Mouse (Mus musculus) CH12.LX (cell line): Measurements from ENCODE around the gene Gm19402.
"Not testable (repeated sequence)": the region's sequence is repeated elsewhere in the genome, so short reads cannot be mapped to it uniquely, and the experiment has no call there.

Experiments
- CHD1 ChIP-seq: IDR thresholded peaks from 2 replicates; pipeline ENCODE4 v1.6.1; 2012; ENCODE audit warnings: low read depth, low read length, improper control_type of control experiment, inconsistent platforms
- CTCF ChIP-seq, 2 experiments: IDR thresholded peaks in 1 of 2; conservative IDR thresholded peaks in 1 of 2; 2 replicates each; pipeline ENCODE4 v1.5.1; 2011 to 2012; ENCODE audit warnings: low read depth in 2 of 2, low read length in 2 of 2, improper control_type of control experiment in 1 of 2, inconsistent platforms in 1 of 2, mild to moderate bottlenecking in 1 of 2, moderate library complexity in 1 of 2
- MEF2A ChIP-seq: IDR thresholded peaks from 2 replicates; pipeline ENCODE4 v1.6.1; 2014; ENCODE audit warnings: low read depth, mild to moderate bottlenecking, inconsistent platforms, low read length, improper control_type of control experiment, borderline replicate concordance
- POLR2A ChIP-seq: IDR thresholded peaks from 2 replicates; pipeline ENCODE4 v1.6.1; 2011; ENCODE audit warnings: low read depth, mild to moderate bottlenecking, improper control_type of control experiment, low read length

DNA sequence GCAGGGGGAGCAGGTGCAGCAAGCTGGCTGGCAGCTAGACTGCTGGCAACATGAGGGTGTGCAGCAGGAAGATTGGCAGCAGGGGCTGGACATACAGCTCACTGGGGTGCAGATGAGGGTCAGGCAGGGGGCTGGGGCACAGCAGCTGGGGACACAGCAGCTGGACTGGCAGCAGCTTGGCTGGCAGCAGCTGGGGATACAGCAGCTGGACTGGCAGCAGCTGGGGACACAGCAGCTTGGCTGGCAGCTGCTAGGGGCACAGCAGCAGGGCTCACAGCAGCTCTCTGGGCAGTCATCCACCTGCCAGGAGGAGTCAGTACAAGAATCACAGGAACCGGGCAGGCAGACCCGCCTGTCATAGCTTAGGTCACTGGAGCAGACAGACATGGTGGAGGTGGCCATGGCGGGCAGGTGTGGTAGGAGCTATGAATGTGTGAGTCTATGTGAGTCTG lies at the start of gene Gm19402:
- TF ChIP-seq CHD1; MEF2A; POLR2A; CTCF (conservative IDR thresholded peaks at IDR 0.05 in 1 of 2, IDR thresholded peaks at IDR 0.05 in 1 of 2; ENCODE audit: low read depth in 2 of 2, low read length in 2 of 2): not testable (repeated sequence)
